Mouse (Mus musculus): ENCODE data around the gene Hdac7. TPM values are rescaled to one million over a fixed set of nuclear protein-coding genes. Genes with fewer than 3 reads are reported as not detected.
A peak's percentile ranks its signal among the peaks of the same experiment; 100 is the strongest.

Gene Hdac7
- polyA plus RNA-seq, 2 experiments = 4.7 to 8.6 TPM

DNA sequence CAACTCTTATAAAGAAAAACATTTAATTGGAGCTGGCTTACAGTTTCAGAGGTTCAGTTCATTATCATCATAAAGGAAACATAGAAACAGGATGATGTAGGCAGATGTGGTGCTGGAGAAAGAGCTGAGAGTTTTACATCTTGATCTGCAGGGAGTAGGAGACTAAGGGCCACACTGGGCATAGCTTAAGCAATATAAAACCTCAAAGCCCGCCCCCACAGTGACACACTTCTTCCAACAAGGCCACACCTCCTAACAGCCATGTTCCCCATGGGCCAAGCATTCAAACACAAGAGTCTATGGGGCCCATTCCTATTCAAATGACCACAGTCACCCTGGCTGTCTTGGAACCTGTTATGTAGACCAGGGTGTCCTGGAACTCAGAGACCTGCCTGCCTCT, 64.7 kb downstream of the Hdac7 start:
- no peak overlapping the region for H3K4me3 ChIP-seq (ENCODE audit: insufficient read depth in 1 of 2, low read depth in 2 of 2, low read length in 2 of 2)
- ATAC-seq (ENCODE audit: insufficient read depth) (no peak), DNase-seq (ENCODE audit: low read depth in 3 of 3, low spot score in 3 of 3) (no peak)
- no peaks in the 10 kb centered on the region for H3K36me3 ChIP-seq (replicated peaks; ENCODE audit: control insufficient read depth, insufficient read depth, low read depth)
- no peaks in the 10 kb centered on the region for H3K9me3 ChIP-seq (ENCODE audit: control insufficient read depth, low read length)
- WGBS (ENCODE audit: insufficient replicate concordance) = 63% methylated on average over 1 of the region's 1 CpGs
- no peak overlapping the region for H3K4me2 ChIP-seq (ENCODE audit: low read depth)
- H3K4me1 ChIP-seq (replicated peaks; ENCODE audit: control insufficient read depth in 2 of 2, insufficient read depth in 2 of 2, low read length in 1 of 2) = peaks cover 0 to 9% of the 10 kb centered on the region in 2 experiments; a peak in 2 of 4 replicates
- TF ChIP-seq CTCF (IDR thresholded peaks at IDR 0.05; ENCODE audit: low read depth) = no peak
- no peak for TF ChIP-seq EP300 (IDR thresholded peaks at IDR 0.05; ENCODE audit: low read depth)
- peaks cover 8% of the 10 kb centered on the region for H3K27me3 ChIP-seq (ENCODE audit: control insufficient read depth, insufficient read depth, low read length)
- no peak overlapping the region for H3K9ac ChIP-seq (replicated peaks)
- H3K27ac ChIP-seq = no peak overlapping the region

- peaks cover 8% of the 10 kb centered on the region for H3K27me3 ChIP-seq (ENCODE audit: control insufficient read depth, insufficient read depth, low read length)
- ATAC-seq (ENCODE audit: insufficient read depth) (no peak), DNase-seq (ENCODE audit: low read depth in 3 of 3, low spot score in 3 of 3) (no peak)
- H3K36me3 ChIP-seq (replicated peaks; ENCODE audit: control insufficient read depth, insufficient read depth, low read depth) = no peaks in the 10 kb centered on the region
- WGBS (ENCODE audit: insufficient replicate concordance) = 60% methylated on average over 8 of the region's 8 CpGs
- no peak for TF ChIP-seq EP300 (IDR thresholded peaks at IDR 0.05; ENCODE audit: low read depth)
- TF ChIP-seq CTCF (IDR thresholded peaks at IDR 0.05; ENCODE audit: low read depth) = no peak
- peaks cover 0 to 10% of the 10 kb centered on the region in 2 experiments; a peak in 2 of 4 replicates for H3K4me1 ChIP-seq (replicated peaks; ENCODE audit: control insufficient read depth in 2 of 2, insufficient read depth in 2 of 2, low read length in 1 of 2)
- H3K9ac ChIP-seq (replicated peaks) = no peak within 1 kb of the TSS
- no peaks in the 10 kb centered on the region for H3K9me3 ChIP-seq (ENCODE audit: control insufficient read depth, low read length)
- H3K4me2 ChIP-seq (ENCODE audit: low read depth) = no peak within 1 kb of the TSS
- no peak within 1 kb of the TSS for H3K4me3 ChIP-seq (ENCODE audit: insufficient read depth in 1 of 2, low read depth in 2 of 2, low read length in 2 of 2)
- no peak within 1 kb of the TSS for H3K27ac ChIP-seq
Observed at GRCm38 (mm10) chr15:97778311-97779098, 65.8 kb downstream of the Hdac7 start, which contains the start of gene Slc48a1. TSS of gene Slc48a1 (plus strand) at chr15:97778520.

GRCm38 (mm10) chr15:97776919-97777318, 67.4 kb downstream of the Hdac7 start:
- ATAC-seq (ENCODE audit: insufficient read depth) = no peak

GRCm38 (mm10) chr15:97776514-97776913, 67.8 kb downstream of the Hdac7 start:
- TF ChIP-seq CTCF (IDR thresholded peaks at IDR 0.05; ENCODE audit: low read depth) = peak; percentile 87
- no peak for TF ChIP-seq EP300 (IDR thresholded peaks at IDR 0.05; ENCODE audit: low read depth)
- H3K27ac ChIP-seq = no peak overlapping the region
- no peaks in the 10 kb centered on the region for H3K36me3 ChIP-seq (replicated peaks; ENCODE audit: control insufficient read depth, insufficient read depth, low read depth)
- H3K4me2 ChIP-seq (ENCODE audit: low read depth) = no peak overlapping the region
- DNase-seq (ENCODE audit: low read depth in 3 of 3, low spot score in 3 of 3) (no peak), ATAC-seq (ENCODE audit: insufficient read depth) (no peak)
- no peaks in the 10 kb centered on the region; the same call in 1 of the 2 replicates for H3K27me3 ChIP-seq (ENCODE audit: control insufficient read depth, insufficient read depth, low read length)
- WGBS (ENCODE audit: insufficient replicate concordance) = 7% methylated on average over 8 of the region's 8 CpGs
- peaks cover 0 to 12% of the 10 kb centered on the region in 2 experiments; a peak in 2 of 4 replicates for H3K4me1 ChIP-seq (replicated peaks; ENCODE audit: control insufficient read depth in 2 of 2, insufficient read depth in 2 of 2, low read length in 1 of 2)
- no peak overlapping the region for H3K9ac ChIP-seq (replicated peaks)
- no peak overlapping the region for H3K4me3 ChIP-seq (ENCODE audit: insufficient read depth in 1 of 2, low read depth in 2 of 2, low read length in 2 of 2)
- no peaks in the 10 kb centered on the region for H3K9me3 ChIP-seq (ENCODE audit: control insufficient read depth, low read length)

More at GRCm38 (mm10) chr15:97776919-97777318, 67.4 kb downstream of the Hdac7 start:
- H3K4me3 ChIP-seq (ENCODE audit: insufficient read depth in 1 of 2, low read depth in 2 of 2, low read length in 2 of 2) = no peak overlapping the region
- H3K27me3 ChIP-seq (ENCODE audit: control insufficient read depth, insufficient read depth, low read length) = peaks cover under 1% of the 10 kb centered on the region; the same call in 1 of the 2 replicates
- peaks cover 0 to 12% of the 10 kb centered on the region in 2 experiments; a peak in 2 of 4 replicates for H3K4me1 ChIP-seq (replicated peaks; ENCODE audit: control insufficient read depth in 2 of 2, insufficient read depth in 2 of 2, low read length in 1 of 2)
- no peak overlapping the region for H3K27ac ChIP-seq
- no peak overlapping the region for H3K4me2 ChIP-seq (ENCODE audit: low read depth)
- H3K36me3 ChIP-seq (replicated peaks; ENCODE audit: control insufficient read depth, insufficient read depth, low read depth) = no peaks in the 10 kb centered on the region
- no peak for DNase-seq (ENCODE audit: low read depth in 3 of 3, low spot score in 3 of 3)
- no peaks in the 10 kb centered on the region for H3K9me3 ChIP-seq (ENCODE audit: control insufficient read depth, low read length)
- no peak for TF ChIP-seq CTCF (IDR thresholded peaks at IDR 0.05; ENCODE audit: low read depth)
- no peak for TF ChIP-seq EP300 (IDR thresholded peaks at IDR 0.05; ENCODE audit: low read depth)
- no peak overlapping the region for H3K9ac ChIP-seq (replicated peaks)
- 72% methylated on average over 6 of the region's 6 CpGs for WGBS (ENCODE audit: insufficient replicate concordance)

DNA sequence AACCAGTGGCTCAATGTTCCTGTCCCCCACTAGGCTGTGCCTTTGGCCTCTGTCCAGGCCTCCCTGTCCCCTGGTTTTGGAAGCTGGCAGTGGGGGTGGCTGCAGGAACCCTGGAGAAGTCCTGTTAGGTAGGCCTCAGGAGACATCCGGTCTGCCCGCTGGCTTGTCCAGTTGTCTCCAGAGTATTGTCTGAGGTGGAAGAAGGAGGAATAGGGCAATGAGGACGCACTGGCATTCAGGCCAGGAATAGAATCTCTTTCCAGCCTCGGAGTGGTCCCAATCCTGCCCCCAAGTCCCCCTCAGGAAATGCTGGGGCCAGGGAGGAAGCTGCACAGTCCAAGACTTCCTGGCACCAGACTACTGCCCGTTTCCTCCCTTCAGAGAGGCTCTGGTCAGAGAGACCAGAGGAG, 70.3 kb downstream of the Hdac7 start:
- DNase-seq (ENCODE audit: low read depth in 3 of 3, low spot score in 3 of 3) = no peak
- 24% methylated on average over 5 of the region's 5 CpGs for WGBS (ENCODE audit: insufficient replicate concordance)
- Histone ChIP-seq H3K9ac (replicated peaks) (no peak overlapping the region), H3K4me1 (replicated peaks; ENCODE audit: control insufficient read depth in 2 of 2, insufficient read depth in 2 of 2, low read length in 1 of 2) (peaks cover 0 to 12% of the 10 kb centered on the region in 2 experiments; a peak in 2 of 4 replicates), H3K4me3 (ENCODE audit: insufficient read depth in 1 of 2, low read depth in 2 of 2, low read length in 2 of 2) (no peak overlapping the region), H3K27ac (no peak overlapping the region), H3K9me3 (ENCODE audit: control insufficient read depth, low read length) (no peaks in the 10 kb centered on the region), H3K36me3 (replicated peaks; ENCODE audit: control insufficient read depth, insufficient read depth, low read depth) (no peaks in the 10 kb centered on the region), H3K4me2 (ENCODE audit: low read depth) (no peak overlapping the region), H3K27me3 (ENCODE audit: control insufficient read depth, insufficient read depth, low read length) (peaks cover 9% of the 10 kb centered on the region)
- ATAC-seq (ENCODE audit: insufficient read depth) = peak; percentile 38; the same call in 1 of the 2 replicates
- TF ChIP-seq CTCF (IDR thresholded peaks at IDR 0.05; ENCODE audit: low read depth) = no peak
- no peak for TF ChIP-seq EP300 (IDR thresholded peaks at IDR 0.05; ENCODE audit: low read depth)

Data from liver, embryonic 14.5 days (tissue).